Mouse (Mus musculus): ENCODE results near the gene Tmem269.

Gene Tmem269

GRCm38 (mm10) chr4:119183525-119183924 lies 34.5 kb downstream of the Tmem269 start:
- no peak for DNase-seq (ENCODE audit: inconsistent age in 2 of 2, low spot score in 1 of 2)

GRCm38 (mm10) chr4:119181456-119181855 lies 36.6 kb downstream of the Tmem269 start:
- peak in 1 of 2 experiments; percentile 37 for DNase-seq (ENCODE audit: inconsistent age in 2 of 2, low spot score in 1 of 2)

- DNase-seq (ENCODE audit: inconsistent age in 2 of 2, low spot score in 1 of 2), result peak in 1 of 2 experiments; percentile 70
Measured at GRCm38 (mm10) chr4:119180133-119180707, 37.8 kb downstream of the Tmem269 start.

GRCm38 (mm10) chr4:119178331-119178730 lies 39.7 kb downstream of the Tmem269 start:
- DNase-seq (ENCODE audit: inconsistent age in 2 of 2, low spot score in 1 of 2), result peak; percentile 33 to 75

- peak in 1 of 2 experiments; percentile 56 for DNase-seq (ENCODE audit: inconsistent age in 2 of 2, low spot score in 1 of 2)
Measured at GRCm38 (mm10) chr4:119177702-119178101, 40.3 kb downstream of the Tmem269 start.

- peak; percentile 95 to 98 for DNase-seq (ENCODE audit: inconsistent age in 2 of 2, low spot score in 1 of 2)
Measured at GRCm38 (mm10) chr4:119173851-119174453, 44.1 kb downstream of the Tmem269 start, which contains the start of gene Zfp691. Gene Zfp691 (minus strand): TSS chr4:119174195.

GRCm38 (mm10) chr4:119172919-119173650 lies 44.9 kb downstream of the Tmem269 start:
- no peak for DNase-seq (ENCODE audit: inconsistent age in 2 of 2, low spot score in 1 of 2)

- DNase-seq (ENCODE audit: inconsistent age in 2 of 2, low spot score in 1 of 2), result peak; percentile 80 to 95
Measured at GRCm38 (mm10) chr4:119167663-119168062, 50.4 kb downstream of the Tmem269 start.

- no peak for DNase-seq (ENCODE audit: inconsistent age in 2 of 2, low spot score in 1 of 2)
Measured at GRCm38 (mm10) chr4:119167068-119167467, 50.9 kb downstream of the Tmem269 start.

GRCm38 (mm10) chr4:119165916-119166315 lies 52.1 kb downstream of the Tmem269 start:
- peak in 1 of 2 experiments; percentile 58 for DNase-seq (ENCODE audit: inconsistent age in 2 of 2, low spot score in 1 of 2)

- peak in 1 of 2 experiments; percentile 27 for DNase-seq (ENCODE audit: inconsistent age in 2 of 2, low spot score in 1 of 2)
Measured at GRCm38 (mm10) chr4:119162990-119163389, 55.0 kb downstream of the Tmem269 start.

GRCm38 (mm10) chr4:119161358-119161757 lies 56.7 kb downstream of the Tmem269 start:
- DNase-seq (ENCODE audit: inconsistent age in 2 of 2, low spot score in 1 of 2), result no peak

- DNase-seq (ENCODE audit: inconsistent age in 2 of 2, low spot score in 1 of 2), result no peak
Measured at GRCm38 (mm10) chr4:119157891-119158290, 60.1 kb downstream of the Tmem269 start.

GRCm38 (mm10) chr4:119157186-119157585 lies 60.8 kb downstream of the Tmem269 start:
- DNase-seq (ENCODE audit: inconsistent age in 2 of 2, low spot score in 1 of 2), result peak; percentile 61 to 90

Data from adrenal gland, adult (tissue).